Mouse (Mus musculus) heart, postnatal 10 days (tissue): ENCODE results near the gene Acsm1. TPM values are rescaled to one million over a fixed set of nuclear protein-coding genes. Genes with fewer than 3 reads are reported as not detected.
"Not testable (repeated sequence)": the region's sequence is repeated elsewhere in the genome, so short reads cannot be mapped to it uniquely, and the experiment has no call there.

Experiments
- DNase-seq, 2 experiments: peaks; one replicate each; pipeline ENCODE4 v3.0.0; 2021
- intact Hi-C: fragments of 180-260 bp; cut with DNase I; formaldehyde crosslinking; loops from one replicate; pipeline ENCODE4 v1.15.1; 2025
- total RNA-seq, 2 experiments: library from RNA; stranded (reverse); gene quantifications; 2 replicates each; pipeline ENCODE4 v1.2.3; 2021

Gene Acsm1
- total RNA-seq = not detected

GRCm38 (mm10) chr7:119606664-119607076 lies at the start of gene Acsm1:
Gene Acsm1 (plus strand): TSS chr7:119607026.
- intact Hi-C loops = no loop called here
- DNase-seq = no peak

DNA sequence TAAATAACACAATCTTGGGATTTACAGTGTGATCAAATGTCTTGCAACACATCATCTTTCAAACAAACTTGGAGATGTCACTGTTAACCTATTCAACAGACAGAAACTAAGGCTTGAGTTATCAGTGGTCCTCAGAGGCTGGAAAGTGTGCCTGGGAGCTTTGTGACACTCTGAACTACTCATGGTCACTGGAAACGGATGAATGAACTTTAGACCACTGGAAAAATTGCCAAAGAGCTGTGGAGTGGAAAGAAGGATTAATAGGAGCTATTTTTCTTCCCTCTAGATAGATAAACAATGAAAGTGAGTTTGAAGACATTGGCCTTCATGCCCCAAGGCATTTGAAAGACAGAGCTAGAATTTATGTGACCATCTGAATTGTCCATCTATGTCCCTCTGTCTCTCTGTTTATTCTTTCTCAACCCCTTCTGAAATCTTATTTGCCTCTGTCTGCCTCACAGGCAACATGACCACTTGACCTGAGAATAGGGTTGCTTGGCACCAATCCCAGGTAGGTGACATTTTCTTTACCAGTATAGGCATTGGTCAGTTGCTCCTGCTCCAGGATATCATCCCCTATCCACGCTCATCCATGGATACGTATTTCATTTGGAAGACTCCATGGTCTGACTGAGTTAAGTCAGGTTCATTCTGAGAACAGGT lies 46.9 kb upstream of the Acsm1 start:
- intact Hi-C loops = no loop called here
- no peak for DNase-seq

- intact Hi-C loops = no loop called here
- DNase-seq = no peak
Measured at GRCm38 (mm10) chr7:119560452-119560835, 46.4 kb upstream of the Acsm1 start.

DNA sequence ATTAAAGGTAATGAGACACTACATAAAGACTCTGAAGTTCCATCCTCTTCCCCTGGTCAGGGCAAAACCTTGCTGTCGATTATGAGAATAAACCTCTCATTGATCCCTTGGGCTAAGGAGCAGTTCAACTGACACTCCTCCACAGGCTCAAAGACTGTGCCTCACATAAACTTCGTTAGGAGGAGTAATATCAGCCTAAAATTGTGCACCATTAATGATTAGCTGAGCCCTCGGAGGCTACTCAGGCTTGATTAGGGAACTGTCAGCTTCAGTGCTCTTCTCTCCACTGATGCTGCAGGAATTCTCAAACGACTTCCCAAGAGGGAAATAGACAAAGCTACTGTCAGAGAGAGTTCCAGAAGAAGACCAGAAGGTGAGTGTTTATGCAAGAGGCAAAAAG lies 45.4 kb upstream of the Acsm1 start:
- DNase-seq = no peak

DNA sequence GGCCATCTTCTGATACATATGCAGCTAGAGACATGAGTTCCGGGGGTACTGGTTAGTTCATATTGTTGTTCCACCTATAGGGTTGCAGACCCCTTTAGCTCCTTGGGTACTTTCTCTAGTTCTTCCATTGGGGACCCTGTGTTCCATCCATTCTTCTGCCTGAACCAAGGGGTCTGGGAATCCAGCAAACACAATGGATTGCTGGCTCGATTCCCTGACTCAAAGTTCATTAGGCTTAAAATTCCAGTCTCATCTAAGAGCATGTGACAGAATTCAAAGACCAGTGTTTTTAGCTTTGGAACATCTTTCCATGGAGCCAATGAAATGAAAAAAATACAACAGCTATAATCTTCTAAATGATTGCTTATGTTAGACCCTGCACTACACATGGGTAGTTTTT lies 44.4 kb upstream of the Acsm1 start:
- intact Hi-C loops, DNase-seq: not testable (repeated sequence)

More for the DNA sequence above, 45.4 kb upstream of the Acsm1 start:
- intact Hi-C loops = no loop called here

DNA sequence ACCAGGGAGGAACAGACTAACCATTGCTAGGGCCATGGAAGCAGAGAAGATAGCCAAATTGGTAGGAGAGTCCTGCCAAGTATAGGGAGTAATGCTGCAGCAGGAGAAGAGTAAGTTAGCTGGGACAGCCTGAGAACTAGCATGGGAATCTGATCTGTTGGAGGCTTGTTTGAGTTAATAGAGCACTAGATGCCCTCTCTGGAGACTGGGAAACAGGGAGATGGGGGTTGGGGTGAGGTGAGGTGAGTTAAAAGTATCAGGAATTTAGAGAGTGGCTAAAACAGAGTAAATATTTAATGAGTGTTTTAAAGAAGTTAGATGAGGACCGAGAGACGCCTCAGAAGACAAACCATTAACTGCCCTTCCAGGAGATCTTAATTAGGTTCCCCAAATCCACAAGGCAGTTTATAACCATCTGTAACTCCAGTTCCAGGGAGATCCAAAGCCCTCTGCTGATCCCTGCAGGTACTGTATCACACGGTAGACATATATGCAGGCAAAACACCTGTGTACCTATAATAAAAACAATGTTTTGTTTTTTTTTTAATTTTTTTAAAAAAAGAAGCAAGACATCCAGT lies 12.2 kb upstream of the Acsm1 start:
- no peak for DNase-seq
- intact Hi-C loops = no loop called here

DNA sequence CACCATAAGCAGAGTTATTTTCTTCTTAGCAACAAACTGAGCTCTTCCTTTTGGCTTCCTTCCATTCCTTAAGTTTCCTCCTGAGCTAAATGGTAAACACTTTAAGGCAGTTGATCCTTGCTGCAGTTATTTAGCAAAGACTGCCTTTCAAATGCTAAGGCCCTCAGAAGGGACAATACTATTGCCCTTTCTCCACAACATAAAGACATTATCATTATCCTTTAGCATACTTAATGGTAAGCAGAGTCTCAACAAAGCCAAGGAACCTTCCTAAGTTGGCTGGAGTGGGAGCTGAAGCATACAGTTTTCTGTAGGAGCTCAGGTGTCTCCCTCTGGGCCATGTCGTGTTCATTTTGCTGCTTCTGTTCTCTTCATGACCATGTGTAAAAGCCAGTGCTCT lies 11.5 kb upstream of the Acsm1 start:
- intact Hi-C loops = no loop called here
- no peak for DNase-seq

GRCm38 (mm10) chr7:119596536-119596935 lies 10.3 kb upstream of the Acsm1 start:
- DNase-seq = no peak
- intact Hi-C loops = no loop called here

GRCm38 (mm10) chr7:119601195-119601953 lies 5.5 kb upstream of the Acsm1 start:
- intact Hi-C loops = no loop called here

DNA sequence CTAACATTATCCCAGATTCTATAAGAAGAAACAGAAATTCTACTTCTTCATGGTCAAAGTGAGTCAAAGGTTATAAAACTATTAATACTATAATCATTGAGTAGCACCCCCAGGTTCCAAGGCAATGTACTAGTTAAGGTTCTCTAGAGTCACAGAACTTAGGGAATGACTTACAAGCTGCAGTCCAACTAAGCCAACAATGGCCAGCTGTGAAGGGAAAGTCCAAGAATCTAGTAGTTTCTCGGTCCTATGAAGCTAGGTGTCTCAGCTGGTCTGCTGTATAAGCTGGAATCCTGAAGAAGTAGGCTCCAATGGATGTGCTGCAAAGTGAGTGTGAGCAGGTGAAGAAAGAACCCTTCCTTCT lies 4.9 kb upstream of the Acsm1 start:
- no peak for DNase-seq
- intact Hi-C loops = no loop called here

More at GRCm38 (mm10) chr7:119601195-119601953, 5.5 kb upstream of the Acsm1 start:
- DNase-seq = no peak

DNA sequence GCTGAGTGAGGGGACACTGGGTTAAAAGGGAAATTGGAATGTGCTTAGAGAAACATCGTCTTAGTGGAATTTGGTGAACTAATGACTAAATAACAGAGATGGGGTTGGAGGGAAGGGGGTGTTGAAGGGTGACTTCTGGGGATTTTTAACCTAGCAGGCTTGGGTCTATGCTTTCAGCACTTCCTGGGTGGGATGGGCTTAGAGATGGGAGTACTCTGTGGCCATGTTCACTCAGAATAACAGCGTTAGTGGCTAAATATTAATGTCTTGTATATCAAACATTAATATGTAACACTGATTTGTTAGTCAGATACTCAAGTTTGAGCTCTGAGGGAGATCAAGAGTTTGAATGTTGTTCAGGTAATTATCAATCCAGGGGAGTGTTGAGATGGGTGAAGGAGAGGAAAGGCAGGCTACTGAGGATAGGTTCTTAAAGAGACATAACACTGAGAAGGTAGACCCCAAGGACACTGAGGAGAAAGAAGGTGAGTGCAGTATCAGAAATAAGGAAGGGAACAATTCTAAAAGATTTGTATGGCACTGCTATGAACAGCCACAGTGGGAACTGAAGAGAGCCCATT lies 1.8 kb upstream of the Acsm1 start:
- intact Hi-C loops = no loop called here
- DNase-seq = no peak

DNA sequence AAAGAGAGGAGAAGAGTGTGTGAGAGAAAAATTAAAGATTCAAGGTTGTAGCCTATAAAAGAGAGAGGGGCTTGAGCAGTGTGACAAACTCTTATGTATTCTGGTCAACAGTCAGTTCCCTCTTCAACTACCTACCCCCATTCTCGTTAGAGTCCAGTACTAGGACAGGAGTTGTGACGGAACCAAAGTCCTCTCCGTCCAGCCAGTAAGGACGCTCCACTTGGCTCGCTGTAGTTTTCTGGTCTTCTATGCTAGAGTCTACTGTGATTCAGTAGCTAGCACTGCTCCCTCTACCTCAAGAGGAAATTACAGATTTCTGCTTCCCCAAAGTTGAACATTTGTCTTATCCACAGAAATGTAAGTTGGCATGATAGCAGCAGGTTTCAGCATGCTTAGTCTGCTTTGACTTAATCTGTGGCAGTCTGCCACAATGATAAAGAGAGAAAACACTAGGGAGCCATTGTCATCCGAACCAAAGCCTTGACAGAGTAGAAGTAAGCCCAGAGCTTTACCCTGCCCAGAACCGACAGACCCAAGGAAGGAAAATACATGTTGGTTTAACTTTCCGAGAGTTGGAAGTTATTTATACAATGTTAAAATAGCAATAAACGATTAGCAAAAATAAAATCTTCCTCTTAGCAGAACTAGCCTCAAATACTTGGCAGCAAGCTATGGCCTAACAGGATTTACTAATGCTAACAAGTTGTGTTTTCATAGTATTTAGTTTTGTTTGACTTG lies 731 bp upstream of the Acsm1 start:
- no peak for DNase-seq
- intact Hi-C loops = no loop called here

DNA sequence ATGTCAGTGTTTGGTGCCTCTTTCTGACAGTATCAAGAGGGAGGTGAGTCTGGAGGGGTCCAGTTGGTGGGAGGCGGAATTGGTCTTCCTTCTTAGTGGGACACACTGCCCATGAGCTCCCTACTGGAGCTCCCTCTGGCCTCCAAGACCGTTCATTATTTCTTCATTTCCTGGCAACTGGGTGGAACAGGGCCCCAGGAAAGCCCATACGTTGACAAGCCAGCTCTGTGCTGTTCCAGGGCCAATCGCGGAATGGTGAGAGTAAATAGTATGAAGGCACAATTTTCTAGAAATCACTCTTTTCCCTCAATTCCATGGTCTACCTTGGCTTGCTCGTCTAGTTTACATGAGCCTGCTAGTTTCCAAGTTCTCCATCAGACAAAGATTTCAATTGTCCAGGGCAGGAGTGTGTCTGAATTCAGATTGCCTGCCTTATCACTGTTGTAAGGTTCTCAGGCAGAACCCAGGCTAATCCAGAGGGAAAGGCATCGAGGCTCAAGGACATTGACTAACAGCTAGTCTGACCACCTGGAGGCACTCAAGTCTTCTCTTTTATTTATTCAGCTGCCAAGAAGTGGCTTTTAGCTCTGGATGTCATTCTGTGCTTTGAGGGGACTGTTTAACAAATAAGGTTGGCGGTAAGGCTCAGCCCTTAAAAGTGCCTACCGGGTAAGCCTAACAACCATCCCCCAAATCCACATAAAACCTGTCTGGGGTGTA lies 1.1 kb downstream of the Acsm1 start:
- intact Hi-C loops = no loop called here
- no peak for DNase-seq

GRCm38 (mm10) chr7:119616531-119616930 lies 9.7 kb downstream of the Acsm1 start:
- DNase-seq = no peak
- intact Hi-C loops = no loop called here

DNA sequence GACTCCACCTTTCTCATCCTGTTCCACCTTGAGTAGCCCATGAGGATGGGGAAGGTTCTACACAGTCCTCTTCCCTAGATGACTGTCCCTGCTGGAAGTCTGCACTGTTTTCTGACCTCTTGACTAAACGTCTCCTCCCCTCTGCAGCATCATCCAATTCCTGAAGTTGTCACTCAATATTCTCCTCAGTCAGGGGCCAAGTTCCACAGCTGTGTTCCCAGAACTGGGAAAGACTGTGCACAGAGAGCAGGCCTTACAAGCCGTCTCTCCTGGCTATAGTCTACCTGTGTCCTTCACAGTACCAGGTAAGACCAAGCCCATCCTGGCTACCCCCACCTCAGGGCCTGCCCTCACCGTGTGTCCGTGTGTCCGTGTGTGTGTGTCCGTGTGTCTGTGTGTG lies 10.8 kb downstream of the Acsm1 start:
- no peak for DNase-seq
- intact Hi-C loops = no loop called here

- intact Hi-C loops = no loop called here
- peak in 1 of 2 experiments; percentile 1 for DNase-seq
Measured at GRCm38 (mm10) chr7:119618209-119618935, 11.5 kb downstream of the Acsm1 start.

DNA sequence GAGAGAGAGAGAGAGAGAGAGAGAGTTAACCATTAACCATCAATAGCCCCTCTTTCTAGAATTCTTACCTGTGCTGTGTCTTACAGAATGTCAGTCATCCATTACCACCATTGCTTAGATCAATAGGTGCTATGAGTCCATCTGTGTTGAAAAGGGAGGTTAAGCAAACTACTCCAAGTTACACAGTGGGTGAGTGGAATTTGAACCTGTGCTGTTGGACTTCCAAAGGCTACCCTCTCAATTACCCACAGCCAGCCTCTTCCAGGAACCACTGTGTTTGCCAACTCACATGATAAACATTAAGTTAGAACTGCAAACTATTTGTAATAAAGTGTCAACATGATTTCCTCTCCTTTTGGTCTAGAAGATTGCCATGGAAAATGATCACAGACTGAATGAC lies 13.3 kb downstream of the Acsm1 start:
- intact Hi-C loops = no loop called here
- DNase-seq = no peak

DNA sequence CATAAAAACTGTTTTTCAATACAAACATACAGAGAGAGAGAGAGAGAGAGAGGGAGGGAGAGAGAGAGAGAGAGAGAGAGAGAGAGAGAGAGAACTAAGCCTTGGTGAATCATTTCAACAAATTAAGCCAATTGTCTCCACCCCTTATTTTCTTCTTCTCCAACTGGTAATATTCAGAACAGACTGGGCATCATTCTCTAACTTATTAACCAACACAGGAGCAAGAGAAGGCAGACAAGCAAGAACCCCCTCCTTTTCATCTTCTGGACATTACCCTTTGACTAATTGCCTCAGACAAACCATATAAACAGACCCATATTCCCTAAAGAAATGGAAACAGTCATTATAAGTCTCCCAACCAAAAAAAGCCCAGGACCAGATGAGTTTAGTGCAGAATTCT lies 31.9 kb downstream of the Acsm1 start:
- DNase-seq = no peak
- intact Hi-C loops = no loop called here

- intact Hi-C loops = no loop called here
- DNase-seq = no peak
Measured at GRCm38 (mm10) chr7:119642307-119642706, 35.5 kb downstream of the Acsm1 start.

GRCm38 (mm10) chr7:119667893-119668292 lies 61.1 kb downstream of the Acsm1 start:
- no peak for DNase-seq
- intact Hi-C loops = no loop called here
